Mouse (Mus musculus): ENCODE data around the gene Dbn1. TPM values are rescaled to one million over a fixed set of nuclear protein-coding genes. Genes with fewer than 3 reads are reported as not detected.
A peak's percentile ranks its signal among the peaks of the same experiment; 100 is the strongest.

Dbn1 gene
- polyA plus RNA-seq, 1 experiment, result 809 TPM

- TF ChIP-seq POLR2A (IDR thresholded peaks at IDR 0.05; ENCODE audit: borderline replicate concordance, extremely low read depth, insufficient read depth, insufficient read length, poor library complexity, severe bottlenecking) (no peak), CTCF (IDR thresholded peaks at IDR 0.05; ENCODE audit: borderline replicate concordance, extremely low read depth, insufficient read depth, insufficient read length) (no peak)
- peak; percentile 47 for DNase-seq (ENCODE audit: low read depth)
Observed at GRCm38 (mm10) chr13:55465184-55465583, 22.7 kb downstream of the Dbn1 start.

GRCm38 (mm10) chr13:55464027-55464884 is 23.7 kb downstream of the Dbn1 start, which contains the start of gene Prr7:
TSS of gene Prr7 (plus strand) at chr13:55464267.
- DNase-seq (ENCODE audit: low read depth), result peak; percentile 93
- TF ChIP-seq POLR2A (IDR thresholded peaks at IDR 0.05; ENCODE audit: borderline replicate concordance, extremely low read depth, insufficient read depth, insufficient read length, poor library complexity, severe bottlenecking), result peak; percentile 79
- no peak for TF ChIP-seq CTCF (IDR thresholded peaks at IDR 0.05; ENCODE audit: borderline replicate concordance, extremely low read depth, insufficient read depth, insufficient read length)

GRCm38 (mm10) chr13:55463399-55464026 is 24.4 kb downstream of the Dbn1 start:
- DNase-seq (ENCODE audit: low read depth), result no peak
- TF ChIP-seq POLR2A (IDR thresholded peaks at IDR 0.05; ENCODE audit: borderline replicate concordance, extremely low read depth, insufficient read depth, insufficient read length, poor library complexity, severe bottlenecking) (no peak), CTCF (IDR thresholded peaks at IDR 0.05; ENCODE audit: borderline replicate concordance, extremely low read depth, insufficient read depth, insufficient read length) (no peak)

GRCm38 (mm10) chr13:55462965-55463364 is 24.9 kb downstream of the Dbn1 start:
- TF ChIP-seq POLR2A (IDR thresholded peaks at IDR 0.05; ENCODE audit: borderline replicate concordance, extremely low read depth, insufficient read depth, insufficient read length, poor library complexity, severe bottlenecking), result no peak
- no peak for TF ChIP-seq CTCF (IDR thresholded peaks at IDR 0.05; ENCODE audit: borderline replicate concordance, extremely low read depth, insufficient read depth, insufficient read length)
- DNase-seq (ENCODE audit: low read depth), result no peak

GRCm38 (mm10) chr13:55451785-55452549 is 35.9 kb downstream of the Dbn1 start:
- no peak for DNase-seq (ENCODE audit: low read depth)
- TF ChIP-seq POLR2A (IDR thresholded peaks at IDR 0.05; ENCODE audit: borderline replicate concordance, extremely low read depth, insufficient read depth, insufficient read length, poor library complexity, severe bottlenecking) (no peak), CTCF (IDR thresholded peaks at IDR 0.05; ENCODE audit: borderline replicate concordance, extremely low read depth, insufficient read depth, insufficient read length) (no peak)

GRCm38 (mm10) chr13:55451296-55451695 is 36.6 kb downstream of the Dbn1 start:
- TF ChIP-seq POLR2A (IDR thresholded peaks at IDR 0.05; ENCODE audit: borderline replicate concordance, extremely low read depth, insufficient read depth, insufficient read length, poor library complexity, severe bottlenecking), result no peak
- no peak for TF ChIP-seq CTCF (IDR thresholded peaks at IDR 0.05; ENCODE audit: borderline replicate concordance, extremely low read depth, insufficient read depth, insufficient read length)
- no peak for DNase-seq (ENCODE audit: low read depth)

- DNase-seq (ENCODE audit: low read depth), result no peak
- TF ChIP-seq CTCF (IDR thresholded peaks at IDR 0.05; ENCODE audit: borderline replicate concordance, extremely low read depth, insufficient read depth, insufficient read length) (no peak), POLR2A (IDR thresholded peaks at IDR 0.05; ENCODE audit: borderline replicate concordance, extremely low read depth, insufficient read depth, insufficient read length, poor library complexity, severe bottlenecking) (no peak)
Observed at GRCm38 (mm10) chr13:55450511-55450980, 37.4 kb downstream of the Dbn1 start.

GRCm38 (mm10) chr13:55449679-55450441 is 38.1 kb downstream of the Dbn1 start:
- no peak for DNase-seq (ENCODE audit: low read depth)
- TF ChIP-seq CTCF (IDR thresholded peaks at IDR 0.05; ENCODE audit: borderline replicate concordance, extremely low read depth, insufficient read depth, insufficient read length) (no peak), POLR2A (IDR thresholded peaks at IDR 0.05; ENCODE audit: borderline replicate concordance, extremely low read depth, insufficient read depth, insufficient read length, poor library complexity, severe bottlenecking) (no peak)

GRCm38 (mm10) chr13:55449205-55449604 is 38.7 kb downstream of the Dbn1 start:
- TF ChIP-seq POLR2A (IDR thresholded peaks at IDR 0.05; ENCODE audit: borderline replicate concordance, extremely low read depth, insufficient read depth, insufficient read length, poor library complexity, severe bottlenecking), result no peak
- TF ChIP-seq CTCF (IDR thresholded peaks at IDR 0.05; ENCODE audit: borderline replicate concordance, extremely low read depth, insufficient read depth, insufficient read length), result no peak
- no peak for DNase-seq (ENCODE audit: low read depth)

- DNase-seq (ENCODE audit: low read depth), result no peak
- TF ChIP-seq CTCF (IDR thresholded peaks at IDR 0.05; ENCODE audit: borderline replicate concordance, extremely low read depth, insufficient read depth, insufficient read length) (no peak), POLR2A (IDR thresholded peaks at IDR 0.05; ENCODE audit: borderline replicate concordance, extremely low read depth, insufficient read depth, insufficient read length, poor library complexity, severe bottlenecking) (no peak)
Observed at GRCm38 (mm10) chr13:55448131-55448530, 39.8 kb downstream of the Dbn1 start.

Data from brain, embryonic 14.5 days (tissue).